Mouse (Mus musculus): Measurements from ENCODE around the gene Wwox. TPM values are rescaled to one million over a fixed set of nuclear protein-coding genes. Genes with fewer than 3 reads are reported as not detected.
A peak's percentile ranks its signal among the peaks of the same experiment; 100 is the strongest.

The Wwox gene
- polyA plus RNA-seq, 1 experiment from 2014 or later, result 11.0 TPM

DNA sequence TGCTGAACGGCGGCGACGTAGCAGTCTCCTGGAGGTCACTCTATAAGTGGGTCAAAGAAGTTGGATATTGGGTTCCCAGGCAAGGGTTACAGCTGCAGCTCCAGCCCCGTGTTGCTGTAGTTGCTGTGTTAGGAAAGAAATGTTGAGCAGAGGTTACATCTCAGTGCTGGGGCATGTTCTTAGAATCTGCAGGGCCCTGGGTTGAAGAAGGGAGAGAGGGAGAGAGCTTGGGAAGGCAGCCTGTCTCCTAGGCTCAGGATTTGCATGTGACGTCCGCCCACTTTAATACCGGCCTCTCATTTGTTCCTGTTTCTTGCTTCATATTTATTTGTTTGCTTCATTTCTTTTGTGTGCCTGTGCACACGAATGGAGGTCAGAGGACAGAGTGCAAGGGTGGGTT lies 410.0 kb downstream of the Wwox start:
- Histone ChIP-seq H3K27me3 (ENCODE audit: control insufficient read depth, insufficient read depth, low read length) (no peaks in the 10 kb centered on the region), H3K4me1 (ENCODE audit: control insufficient read depth, insufficient read depth, low read length) (0 out of 2 replicates have a peak, but pooled peaks cover 2% of the 10 kb centered on the region), H3K27ac (ENCODE audit: low read depth, low read length) (no peak overlapping the region), H3K36me3 (ENCODE audit: control insufficient read depth, insufficient read depth, low read length) (no peaks in the 10 kb centered on the region), H3K4me3 (ENCODE audit: low read depth, low read length) (no peak overlapping the region), H3K9ac (ENCODE audit: low read length) (no peak overlapping the region), H3K4me2 (ENCODE audit: low read depth) (no peak overlapping the region), H3K9me3 (ENCODE audit: control insufficient read depth, low read length) (no peaks in the 10 kb centered on the region)
- ATAC-seq (ENCODE audit: insufficient read depth, low FRiP score, low TSS enrichment) (no peak), DNase-seq (ENCODE audit: low spot score) (no peak)
- 71% methylated on average over 9 of the region's 9 CpGs for WGBS

DNA sequence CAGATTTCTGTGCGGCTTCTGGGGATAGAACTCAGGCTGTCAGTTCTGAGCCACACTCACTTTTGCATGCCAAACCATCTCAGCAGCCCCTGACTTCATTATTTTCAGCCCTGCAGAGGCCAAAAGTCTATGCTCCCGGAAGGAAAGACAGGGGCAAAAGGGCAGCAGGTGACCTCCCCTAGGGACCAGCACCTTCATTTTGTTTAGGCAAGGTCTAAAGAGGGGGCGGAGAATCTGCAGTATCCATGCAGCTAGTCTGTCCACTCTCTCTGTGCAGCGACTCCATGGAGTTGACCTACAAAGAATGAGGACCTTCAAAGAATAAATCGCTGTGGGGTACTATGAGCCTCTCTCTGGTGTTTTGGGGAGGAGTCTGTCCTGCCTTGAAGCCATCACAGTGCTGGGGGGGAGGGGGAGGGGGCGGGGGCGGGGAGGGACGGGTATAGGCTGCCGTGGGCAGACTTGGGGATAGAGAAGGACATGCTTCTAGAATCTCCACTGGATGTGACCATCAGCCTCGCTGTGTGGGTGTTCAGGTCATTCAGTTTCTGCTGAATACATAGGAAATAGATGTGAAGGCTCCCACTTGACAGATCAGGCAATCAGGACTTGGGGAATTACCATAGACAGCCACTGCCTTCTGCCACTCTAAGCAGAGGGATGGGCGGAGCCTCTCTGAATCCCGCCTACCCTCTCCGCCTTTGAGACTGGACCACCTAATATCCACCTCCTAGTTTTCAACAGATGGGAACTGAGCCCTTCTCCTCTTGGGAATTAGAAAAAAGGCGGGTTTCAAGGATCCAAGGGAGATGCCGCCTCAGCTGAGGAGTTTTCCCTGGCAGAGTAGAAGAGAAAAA lies 410.8 kb downstream of the Wwox start:
- ATAC-seq (ENCODE audit: insufficient read depth, low FRiP score, low TSS enrichment) (no peak), DNase-seq (ENCODE audit: low spot score) (peak; percentile 46)
- H3K9me3 ChIP-seq (ENCODE audit: control insufficient read depth, low read length), result no peaks in the 10 kb centered on the region
- no peak overlapping the region for H3K27ac ChIP-seq (ENCODE audit: low read depth, low read length)
- no peaks in the 10 kb centered on the region for H3K27me3 ChIP-seq (ENCODE audit: control insufficient read depth, insufficient read depth, low read length)
- WGBS, result 37% methylated on average over 13 of the region's 15 CpGs
- no peak overlapping the region for H3K9ac ChIP-seq (ENCODE audit: low read length)
- H3K4me2 ChIP-seq (ENCODE audit: low read depth), result no peak overlapping the region
- H3K36me3 ChIP-seq (ENCODE audit: control insufficient read depth, insufficient read depth, low read length), result no peaks in the 10 kb centered on the region
- peaks cover 2% of the 10 kb centered on the region; the same call in 1 of the 2 replicates for H3K4me1 ChIP-seq (ENCODE audit: control insufficient read depth, insufficient read depth, low read length)
- H3K4me3 ChIP-seq (ENCODE audit: low read depth, low read length), result no peak overlapping the region

DNA sequence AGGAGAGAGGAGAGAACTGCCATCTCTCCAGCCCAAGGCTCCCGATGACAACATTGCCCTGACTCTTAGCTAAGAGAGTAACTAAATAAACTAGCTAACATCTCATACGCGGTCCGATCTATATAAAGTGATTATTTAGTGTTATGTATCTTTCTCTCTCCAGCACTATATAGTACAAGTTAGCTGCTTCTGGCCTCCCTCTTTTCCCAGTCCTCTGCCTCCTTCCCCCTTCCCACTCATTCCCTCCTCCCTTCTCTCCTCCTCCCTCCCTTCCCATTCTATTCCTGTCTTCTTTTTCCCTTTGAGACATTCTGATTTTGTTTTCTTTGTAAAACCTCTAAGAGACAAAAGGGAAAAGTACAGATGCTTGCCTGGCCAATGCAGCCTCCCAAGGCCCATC lies 414.3 kb downstream of the Wwox start:
- Histone ChIP-seq H3K27me3 (ENCODE audit: control insufficient read depth, insufficient read depth, low read length) (no peaks in the 10 kb centered on the region), H3K36me3 (ENCODE audit: control insufficient read depth, insufficient read depth, low read length) (no peaks in the 10 kb centered on the region), H3K4me3 (ENCODE audit: low read depth, low read length) (no peak overlapping the region), H3K4me2 (ENCODE audit: low read depth) (no peak overlapping the region), H3K27ac (ENCODE audit: low read depth, low read length) (no peak overlapping the region), H3K9ac (ENCODE audit: low read length) (no peak overlapping the region), H3K9me3 (ENCODE audit: control insufficient read depth, low read length) (no peaks in the 10 kb centered on the region), H3K4me1 (ENCODE audit: control insufficient read depth, insufficient read depth, low read length) (peaks cover 4% of the 10 kb centered on the region; the same call in 1 of the 2 replicates)
- DNase-seq (ENCODE audit: low spot score) (no peak), ATAC-seq (ENCODE audit: insufficient read depth, low FRiP score, low TSS enrichment) (no peak)
- WGBS, result 90% methylated on average over 4 of the region's 4 CpGs

DNA sequence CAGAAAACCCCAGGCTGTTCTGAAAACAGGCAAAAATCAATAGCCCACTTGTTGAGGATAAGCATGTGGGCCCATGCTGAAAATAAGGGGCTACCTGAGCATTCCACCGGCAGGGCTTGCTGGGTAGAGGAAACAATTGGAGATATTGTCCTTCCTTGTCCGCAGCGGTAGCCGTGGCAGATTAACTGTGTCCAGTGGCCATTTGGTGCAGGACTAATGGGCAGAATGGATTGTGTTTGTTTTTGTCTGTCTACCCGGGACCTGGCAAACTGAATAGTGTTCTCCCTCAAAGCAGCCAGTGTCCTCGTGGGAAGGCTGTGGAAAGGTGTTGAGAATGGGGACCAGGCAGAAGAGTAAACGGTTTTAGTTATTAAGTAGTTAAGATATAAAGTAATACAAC lies 416.4 kb downstream of the Wwox start:
- no peaks in the 10 kb centered on the region for H3K36me3 ChIP-seq (ENCODE audit: control insufficient read depth, insufficient read depth, low read length)
- H3K4me1 ChIP-seq (ENCODE audit: control insufficient read depth, insufficient read depth, low read length), result peaks cover 4% of the 10 kb centered on the region; the same call in 1 of the 2 replicates
- no peak overlapping the region for H3K9ac ChIP-seq (ENCODE audit: low read length)
- H3K4me2 ChIP-seq (ENCODE audit: low read depth), result no peak overlapping the region
- no peaks in the 10 kb centered on the region for H3K27me3 ChIP-seq (ENCODE audit: control insufficient read depth, insufficient read depth, low read length)
- ATAC-seq (ENCODE audit: insufficient read depth, low FRiP score, low TSS enrichment) (no peak), DNase-seq (ENCODE audit: low spot score) (peak; percentile 29)
- H3K4me3 ChIP-seq (ENCODE audit: low read depth, low read length), result no peak overlapping the region
- 6% methylated on average over 7 of the region's 7 CpGs for WGBS
- no peak overlapping the region for H3K27ac ChIP-seq (ENCODE audit: low read depth, low read length)
- no peaks in the 10 kb centered on the region for H3K9me3 ChIP-seq (ENCODE audit: control insufficient read depth, low read length)

DNA sequence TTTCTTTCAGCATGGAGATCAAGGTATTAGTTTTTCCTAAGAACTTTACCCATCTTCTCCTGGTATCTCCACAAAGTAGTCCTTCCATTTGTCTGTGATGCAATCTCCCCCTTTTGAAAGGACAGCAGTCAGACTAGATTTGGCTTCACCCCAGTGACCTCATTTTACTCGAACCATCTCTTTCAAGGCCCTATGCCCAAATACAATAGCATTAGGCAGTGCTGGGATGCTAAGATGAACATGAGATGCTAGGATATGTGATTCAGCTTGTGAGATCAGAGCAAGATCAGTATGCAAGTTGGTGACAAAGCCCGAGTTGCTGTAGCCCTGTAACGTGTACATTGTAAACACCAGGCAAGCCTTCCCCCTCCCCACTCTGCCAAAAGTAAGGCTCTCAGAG lies 426.5 kb downstream of the Wwox start:
- H3K4me2 ChIP-seq (ENCODE audit: low read depth), result no peak overlapping the region
- H3K27me3 ChIP-seq (ENCODE audit: control insufficient read depth, insufficient read depth, low read length), result no peaks in the 10 kb centered on the region
- no peak overlapping the region for H3K4me3 ChIP-seq (ENCODE audit: low read depth, low read length)
- H3K27ac ChIP-seq (ENCODE audit: low read depth, low read length), result no peak overlapping the region
- whole genome bisulfite sequencing, result 56% methylated on average over 3 of the region's 3 CpGs
- no peaks in the 10 kb centered on the region for H3K36me3 ChIP-seq (ENCODE audit: control insufficient read depth, insufficient read depth, low read length)
- no peaks in the 10 kb centered on the region for H3K4me1 ChIP-seq (ENCODE audit: control insufficient read depth, insufficient read depth, low read length)
- H3K9me3 ChIP-seq (ENCODE audit: control insufficient read depth, low read length), result no peaks in the 10 kb centered on the region
- H3K9ac ChIP-seq (ENCODE audit: low read length), result no peak overlapping the region
- ATAC-seq (ENCODE audit: insufficient read depth, low FRiP score, low TSS enrichment) (no peak), DNase-seq (ENCODE audit: low spot score) (no peak)

DNA sequence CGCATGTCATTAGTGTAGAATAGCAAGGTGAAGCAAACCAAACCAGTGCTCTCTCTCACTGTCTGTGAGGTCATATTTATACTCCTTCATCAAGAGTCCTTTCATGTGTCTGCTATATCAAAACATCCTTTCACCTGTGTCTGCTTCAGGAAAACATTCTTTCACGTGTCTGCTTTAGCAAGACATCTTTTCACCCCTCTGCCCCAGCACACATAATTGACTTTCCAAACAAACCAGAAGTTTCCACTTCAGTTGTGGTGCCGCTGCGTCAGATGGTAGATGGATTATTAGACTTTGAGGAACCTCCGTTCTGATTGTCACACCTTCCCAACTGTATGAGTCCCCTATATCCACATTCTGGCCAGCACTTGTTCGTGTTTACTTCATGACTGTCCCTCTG lies 429.9 kb downstream of the Wwox start:
- no peaks in the 10 kb centered on the region; the same call in 1 of the 2 replicates for H3K9me3 ChIP-seq (ENCODE audit: control insufficient read depth, low read length)
- ATAC-seq (ENCODE audit: insufficient read depth, low FRiP score, low TSS enrichment), result no peak
- no peaks in the 10 kb centered on the region for H3K36me3 ChIP-seq (ENCODE audit: control insufficient read depth, insufficient read depth, low read length)
- no peak overlapping the region for H3K9ac ChIP-seq (ENCODE audit: low read length)
- 94% methylated on average over 6 of the region's 6 CpGs for WGBS
- H3K27ac ChIP-seq (ENCODE audit: low read depth, low read length), result no peak overlapping the region
- H3K4me2 ChIP-seq (ENCODE audit: low read depth), result no peak overlapping the region
- H3K27me3 ChIP-seq (ENCODE audit: control insufficient read depth, insufficient read depth, low read length), result no peaks in the 10 kb centered on the region
- no peak for DNase-seq (ENCODE audit: low spot score)
- no peaks in the 10 kb centered on the region for H3K4me1 ChIP-seq (ENCODE audit: control insufficient read depth, insufficient read depth, low read length)
- H3K4me3 ChIP-seq (ENCODE audit: low read depth, low read length), result no peak overlapping the region

DNA sequence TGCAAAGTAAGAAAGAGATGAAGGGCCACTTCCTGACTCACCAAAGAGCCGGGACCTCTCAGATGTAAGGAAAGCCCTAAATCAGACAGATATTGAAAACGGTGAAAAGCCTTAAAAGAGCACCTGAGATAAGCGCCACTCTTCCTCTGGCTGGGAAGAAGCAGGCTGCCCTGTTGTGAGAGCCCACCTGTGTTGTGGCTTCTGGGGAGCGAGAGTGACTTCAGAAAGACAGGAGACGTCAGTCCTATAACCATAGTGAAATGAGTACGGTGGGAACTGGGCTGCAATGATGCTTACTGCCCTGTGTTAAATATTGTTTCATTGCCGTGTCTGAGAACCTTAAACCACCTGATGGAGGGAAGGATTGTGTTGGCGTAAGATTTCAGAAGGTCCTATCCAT lies 431.0 kb downstream of the Wwox start:
- H3K36me3 ChIP-seq (ENCODE audit: control insufficient read depth, insufficient read depth, low read length), result no peaks in the 10 kb centered on the region
- no peaks in the 10 kb centered on the region for H3K4me1 ChIP-seq (ENCODE audit: control insufficient read depth, insufficient read depth, low read length)
- no peak for DNase-seq (ENCODE audit: low spot score)
- no peaks in the 10 kb centered on the region for H3K27me3 ChIP-seq (ENCODE audit: control insufficient read depth, insufficient read depth, low read length)
- no peaks in the 10 kb centered on the region; the same call in 1 of the 2 replicates for H3K9me3 ChIP-seq (ENCODE audit: control insufficient read depth, low read length)
- no peak overlapping the region for H3K27ac ChIP-seq (ENCODE audit: low read depth, low read length)
- WGBS, result 90% methylated on average over 8 of the region's 8 CpGs
- no peak overlapping the region for H3K4me3 ChIP-seq (ENCODE audit: low read depth, low read length)
- no peak overlapping the region for H3K4me2 ChIP-seq (ENCODE audit: low read depth)
- no peak overlapping the region for H3K9ac ChIP-seq (ENCODE audit: low read length)
- no peak for ATAC-seq (ENCODE audit: insufficient read depth, low FRiP score, low TSS enrichment)

DNA sequence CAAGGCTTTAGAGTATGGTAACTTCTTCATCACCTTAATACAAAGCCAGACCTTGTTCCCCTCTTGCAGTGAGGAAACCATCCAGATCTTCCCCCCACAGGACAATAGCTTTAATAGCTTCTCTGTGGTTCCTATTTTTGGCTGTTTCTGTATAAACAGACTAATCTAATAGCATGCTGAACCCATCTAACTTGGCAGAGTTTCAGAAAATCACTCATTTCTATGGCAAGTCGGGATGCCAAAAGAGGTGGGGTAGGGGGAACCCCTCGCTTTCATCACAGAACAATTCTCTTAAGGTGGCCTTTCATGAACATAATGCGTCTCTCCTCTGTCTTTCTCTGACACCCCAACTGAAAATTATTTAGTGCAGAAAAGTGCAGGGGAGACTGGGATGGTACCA lies 433.0 kb downstream of the Wwox start:
- no peaks in the 10 kb centered on the region for H3K27me3 ChIP-seq (ENCODE audit: control insufficient read depth, insufficient read depth, low read length)
- ATAC-seq (ENCODE audit: insufficient read depth, low FRiP score, low TSS enrichment), result no peak
- no peak overlapping the region for H3K4me3 ChIP-seq (ENCODE audit: low read depth, low read length)
- DNase-seq (ENCODE audit: low spot score), result no peak
- H3K36me3 ChIP-seq (ENCODE audit: control insufficient read depth, insufficient read depth, low read length), result no peaks in the 10 kb centered on the region
- H3K4me2 ChIP-seq (ENCODE audit: low read depth), result no peak overlapping the region
- H3K9ac ChIP-seq (ENCODE audit: low read length), result no peak overlapping the region
- H3K27ac ChIP-seq (ENCODE audit: low read depth, low read length), result no peak overlapping the region
- H3K4me1 ChIP-seq (ENCODE audit: control insufficient read depth, insufficient read depth, low read length), result peaks cover 15% of the 10 kb centered on the region
- 88% methylated on average over 3 of the region's 3 CpGs for WGBS
- no peaks in the 10 kb centered on the region; the same call in 1 of the 2 replicates for H3K9me3 ChIP-seq (ENCODE audit: control insufficient read depth, low read length)

DNA sequence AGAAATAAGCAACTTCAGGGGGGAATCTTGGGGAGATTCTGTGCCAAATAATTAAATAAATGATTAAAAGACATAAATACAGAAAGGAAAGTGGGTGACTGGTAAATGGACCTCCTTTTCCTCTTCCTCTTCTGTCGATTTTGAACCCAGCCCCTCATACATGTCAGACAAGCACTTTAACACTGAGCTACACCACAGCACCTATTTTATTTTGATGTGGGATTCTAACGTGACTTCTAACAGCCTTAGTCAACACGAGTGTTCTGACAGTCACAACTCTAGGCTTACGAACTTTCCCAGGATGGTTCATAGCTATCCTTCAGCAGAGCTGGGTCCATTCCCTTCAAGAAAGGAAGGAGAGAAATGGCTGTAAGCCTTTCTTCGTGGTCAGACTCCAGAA lies 435.7 kb downstream of the Wwox start:
- no peak for ATAC-seq (ENCODE audit: insufficient read depth, low FRiP score, low TSS enrichment)
- peaks cover 16% of the 10 kb centered on the region for H3K4me1 ChIP-seq (ENCODE audit: control insufficient read depth, insufficient read depth, low read length)
- WGBS, result 80% methylated on average over 5 of the region's 5 CpGs

More for the DNA sequence above, 435.7 kb downstream of the Wwox start:
- Histone ChIP-seq H3K27me3 (ENCODE audit: control insufficient read depth, insufficient read depth, low read length) (no peaks in the 10 kb centered on the region), H3K4me2 (ENCODE audit: low read depth) (no peak overlapping the region), H3K27ac (ENCODE audit: low read depth, low read length) (no peak overlapping the region), H3K4me3 (ENCODE audit: low read depth, low read length) (no peak overlapping the region), H3K9me3 (ENCODE audit: control insufficient read depth, low read length) (no peaks in the 10 kb centered on the region; the same call in 1 of the 2 replicates), H3K9ac (ENCODE audit: low read length) (no peak overlapping the region), H3K36me3 (ENCODE audit: control insufficient read depth, insufficient read depth, low read length) (no peaks in the 10 kb centered on the region)
- no peak for DNase-seq (ENCODE audit: low spot score)
